Mouse (Mus musculus) lung, postnatal 25 days (tissue): Measurements from ENCODE around the gene Fam162a.
"Not testable (repeated sequence)": the region's sequence is repeated elsewhere in the genome, so short reads cannot be mapped to it uniquely, and the experiment has no call there.

ENCODE experiments used
- DNase-seq: peaks from one replicate; pipeline ENCODE4 v3.0.0; 2022; ENCODE audit warnings: low spot score

Fam162a gene

GRCm38 (mm10) chr16:36057933-36058475, 13.4 kb downstream of the Fam162a start:
- no peak for DNase-seq

DNA sequence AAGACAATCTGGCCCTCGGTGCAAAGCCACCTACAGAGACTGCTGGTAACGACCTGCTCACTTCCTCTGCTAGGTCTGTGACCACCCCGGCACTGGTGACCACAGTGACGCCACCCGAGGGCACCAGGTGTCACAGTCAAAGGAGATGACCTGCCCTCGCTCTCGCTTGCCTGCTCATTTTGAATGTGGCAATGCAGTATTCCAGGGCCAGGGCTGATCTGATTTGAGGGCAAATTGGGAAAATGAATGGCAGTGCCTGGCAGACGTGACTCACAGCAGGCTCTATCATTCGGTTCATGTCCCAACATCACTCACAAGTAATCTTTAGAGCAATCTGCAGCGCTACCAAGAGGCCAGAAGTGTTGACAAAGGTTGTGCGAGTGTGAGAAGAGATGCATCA, 15.0 kb downstream of the Fam162a start:
- no peak for DNase-seq

DNA sequence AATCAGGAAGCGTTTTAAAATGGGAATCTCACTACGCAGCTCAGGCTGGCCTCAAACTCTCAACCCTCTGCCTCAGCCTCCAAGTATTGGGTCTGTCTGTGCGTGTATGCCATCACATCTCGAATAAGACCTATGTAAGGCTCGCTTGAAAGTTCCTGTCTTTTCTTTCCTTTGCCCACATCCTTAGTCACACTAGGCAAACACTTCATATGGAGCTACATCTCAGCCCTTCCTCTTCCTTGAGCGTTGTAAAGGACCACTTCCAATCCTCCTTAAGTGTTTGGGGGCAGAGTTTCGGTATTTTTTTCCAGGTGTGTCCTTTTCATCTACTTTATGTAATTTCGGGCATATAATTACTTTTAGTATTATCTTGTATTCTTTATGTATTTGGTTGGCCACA, 16.5 kb downstream of the Fam162a start:
- DNase-seq, result no peak

DNA sequence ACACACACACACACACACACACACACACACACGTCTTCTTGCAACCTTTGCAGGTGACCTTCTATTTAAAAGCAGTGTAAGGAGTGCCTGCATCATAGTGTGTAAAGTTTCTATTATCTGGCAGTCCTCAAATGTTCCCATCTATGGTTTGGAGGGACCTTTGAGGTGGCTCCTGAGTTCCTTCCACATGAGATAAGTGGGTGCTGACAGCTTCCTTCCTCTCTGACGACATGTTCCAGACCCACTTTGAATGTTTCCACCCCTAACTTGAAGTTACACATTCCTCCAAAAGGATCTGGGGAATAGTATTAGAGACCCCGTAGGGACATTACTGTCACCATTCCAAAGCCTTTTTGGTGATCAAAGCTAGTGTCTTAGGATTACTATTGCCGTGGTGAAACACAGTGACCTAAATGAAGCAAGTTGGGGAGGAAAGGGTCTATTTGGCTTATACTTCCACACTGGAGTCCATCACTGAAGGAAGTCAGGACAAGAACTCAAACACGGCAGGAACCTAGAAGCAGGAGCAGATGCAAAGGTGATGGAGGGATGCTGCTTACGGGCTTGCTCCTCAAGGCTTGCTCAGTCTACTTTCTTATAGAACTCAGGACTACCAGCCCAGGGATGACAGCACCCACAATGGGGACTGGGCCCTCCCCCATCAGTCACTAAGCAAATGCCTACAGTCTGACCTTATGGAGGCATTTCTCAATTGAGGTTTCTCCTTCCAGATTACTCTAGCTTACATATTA, 17.7 kb downstream of the Fam162a start:
- DNase-seq, result no peak

DNA sequence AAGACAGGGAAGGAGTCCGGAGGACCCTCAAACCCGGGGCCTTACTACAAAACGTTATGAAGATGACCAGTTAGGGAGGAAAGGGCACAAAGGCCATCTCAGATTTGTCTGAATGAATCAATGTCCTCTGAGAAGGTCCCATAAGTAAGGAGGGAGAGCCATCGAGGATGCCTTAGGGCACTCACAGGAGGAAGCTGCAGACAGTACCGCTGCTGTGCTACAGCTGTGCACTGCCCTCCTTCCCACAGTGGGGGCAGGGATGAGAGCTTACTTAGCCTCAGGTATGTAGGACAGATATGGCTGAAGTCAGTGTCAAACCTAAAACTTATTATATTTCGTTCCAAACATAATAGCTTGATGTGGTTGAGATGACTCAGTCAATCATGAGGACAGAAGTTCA, 19.9 kb downstream of the Fam162a start:
- no peak for DNase-seq

DNA sequence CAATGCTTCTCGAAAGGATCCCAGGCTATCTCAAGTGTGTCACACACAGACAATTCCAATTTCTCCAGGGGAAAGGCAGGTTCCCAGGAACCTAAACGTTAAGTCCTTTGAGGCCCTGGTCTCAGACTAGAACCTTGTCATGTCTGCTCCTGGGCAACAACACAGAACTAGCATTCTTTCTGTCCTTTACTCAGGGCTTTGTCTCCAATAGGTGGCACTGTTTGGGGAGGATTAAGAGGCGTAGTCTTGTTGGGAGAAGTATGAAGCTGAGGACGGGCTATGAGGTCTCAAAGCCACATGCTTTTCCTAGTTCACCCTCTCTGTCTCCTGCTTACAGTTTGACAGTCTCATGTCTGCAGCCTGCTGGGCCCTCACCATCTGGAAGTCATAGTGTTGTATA, 23.9 kb downstream of the Fam162a start:
- no peak for DNase-seq

- no peak for DNase-seq
Observed at GRCm38 (mm10) chr16:36043964-36044363, 27.4 kb downstream of the Fam162a start.

DNA sequence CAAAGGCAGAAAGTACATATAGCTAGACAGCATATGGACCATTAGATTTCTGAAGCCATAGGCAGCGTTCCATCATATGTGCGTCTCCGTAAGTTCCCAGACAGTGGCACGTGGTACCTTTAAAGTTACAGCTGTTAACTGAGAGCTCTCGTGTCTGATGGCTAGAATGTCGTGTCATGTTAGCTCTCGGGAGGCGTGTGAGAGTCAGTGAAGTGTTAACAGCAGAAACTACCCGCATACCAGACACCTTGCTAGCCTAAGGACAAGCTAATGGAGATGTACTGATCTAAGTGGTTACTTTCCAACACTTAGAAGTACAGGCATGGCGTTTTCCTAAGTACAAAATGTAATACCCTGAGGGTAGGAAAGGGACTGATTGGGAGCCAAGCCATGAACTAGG, 28.3 kb downstream of the Fam162a start:
- DNase-seq, result no peak

DNA sequence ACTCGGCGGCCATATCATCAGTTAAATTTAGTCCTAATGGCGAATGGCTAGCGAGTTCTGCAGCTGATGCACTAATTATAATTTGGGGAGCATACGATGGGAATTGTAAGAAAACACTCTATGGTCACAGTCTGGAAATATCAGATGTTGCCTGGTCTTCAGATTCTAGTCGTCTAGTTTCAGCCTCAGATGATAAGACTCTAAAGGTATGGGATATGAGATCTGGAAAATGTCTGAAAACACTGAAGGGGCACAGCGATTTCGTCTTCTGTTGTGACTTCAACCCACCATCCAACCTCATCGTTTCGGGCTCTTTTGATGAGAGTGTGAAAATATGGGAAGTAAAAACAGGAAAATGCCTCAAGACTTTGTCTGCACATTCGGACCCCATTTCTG, 29.8 kb downstream of the Fam162a start:
- no peak for DNase-seq

DNA sequence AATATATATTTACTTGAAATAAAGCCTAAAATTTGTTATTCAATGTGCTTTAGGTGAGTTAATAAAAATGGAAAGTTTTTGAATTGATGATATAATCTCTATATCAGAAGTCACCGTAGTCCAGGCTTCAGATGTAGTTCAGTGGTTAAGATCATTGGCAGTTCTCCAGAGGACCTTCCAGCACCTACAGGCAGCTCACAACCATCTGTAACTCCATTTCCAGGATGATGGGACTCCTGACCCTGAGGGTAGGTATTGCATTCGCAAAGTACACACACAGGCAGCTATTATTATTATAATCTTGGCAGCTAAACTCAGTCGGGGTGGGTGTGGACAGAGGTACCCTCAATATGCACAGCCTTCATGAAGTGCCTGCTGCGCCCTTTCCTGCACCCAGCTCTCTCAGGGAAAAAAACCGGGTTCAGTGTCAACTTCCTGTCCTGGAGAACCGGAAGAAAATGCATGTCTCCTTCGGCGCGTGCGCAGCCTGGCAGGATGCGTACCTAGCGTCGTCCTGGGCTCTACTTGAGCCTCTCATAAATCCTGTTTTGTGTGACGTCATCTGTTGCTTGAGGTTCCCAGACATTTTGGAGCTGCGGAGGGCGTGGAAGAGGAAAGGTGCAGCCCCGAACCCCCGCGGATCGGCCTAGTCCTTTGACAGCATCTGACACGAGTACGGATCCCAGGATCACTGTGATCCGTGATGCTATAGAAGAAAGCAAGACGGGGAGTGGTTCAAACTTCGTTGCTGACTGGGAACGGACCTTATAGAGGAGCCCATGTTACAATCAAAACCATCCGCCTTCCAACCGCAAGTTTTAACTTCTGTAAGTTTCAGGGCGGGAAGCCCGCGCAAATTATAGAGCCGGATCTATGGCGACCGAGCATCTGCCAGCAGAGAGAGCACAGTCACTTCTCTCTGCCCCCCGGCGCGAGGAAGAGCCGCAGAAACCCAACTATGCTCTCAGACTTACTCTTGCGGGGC, 30.5 kb downstream of the Fam162a start, which contains the start of gene Wdr5b:
TSS of gene Wdr5b (plus strand) at position 551 of the 985 bp plus-strand sequence.
- DNase-seq, result peak; percentile 97

DNA sequence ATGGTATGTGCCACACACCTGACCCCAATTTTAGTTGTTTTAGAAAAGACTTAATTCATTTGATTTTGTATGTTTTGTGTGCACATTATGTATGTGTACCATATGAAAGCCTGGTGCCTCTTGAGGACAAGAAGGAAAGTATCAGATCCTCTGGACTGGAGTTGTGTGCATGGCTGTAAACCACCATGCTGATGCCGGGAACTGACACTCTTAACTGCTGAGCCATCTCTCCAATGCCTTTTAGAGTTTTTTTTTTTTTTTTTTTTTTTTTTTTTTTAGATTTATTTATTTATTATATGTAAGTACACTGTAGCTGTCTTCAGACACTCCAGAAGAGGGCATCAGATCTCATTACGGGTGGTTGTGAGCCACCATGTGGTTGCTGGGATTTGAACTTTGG, 43.3 kb downstream of the Fam162a start:
- DNase-seq, result not testable (repeated sequence)

DNA sequence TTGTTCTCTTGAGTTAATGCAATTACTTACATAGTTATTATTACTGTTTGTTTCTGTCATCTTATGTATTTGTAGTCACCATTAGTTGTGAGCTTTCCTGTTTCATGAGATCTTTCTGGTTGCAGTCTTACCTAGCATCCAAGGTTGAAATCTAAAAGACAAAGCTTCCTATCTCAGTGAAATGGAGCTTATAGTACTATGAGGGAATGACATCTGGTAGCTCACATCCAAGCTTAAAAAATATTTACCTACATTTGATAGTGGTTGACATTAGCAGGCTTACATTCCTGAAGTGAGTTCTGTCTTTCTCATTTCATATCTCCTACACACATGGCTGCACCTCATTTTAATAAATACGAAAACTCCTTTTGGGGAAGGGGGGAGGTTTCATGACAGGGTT, 55.1 kb downstream of the Fam162a start:
- DNase-seq, result no peak

GRCm38 (mm10) chr16:36008396-36008795, 63.0 kb downstream of the Fam162a start:
- DNase-seq, result no peak

DNA sequence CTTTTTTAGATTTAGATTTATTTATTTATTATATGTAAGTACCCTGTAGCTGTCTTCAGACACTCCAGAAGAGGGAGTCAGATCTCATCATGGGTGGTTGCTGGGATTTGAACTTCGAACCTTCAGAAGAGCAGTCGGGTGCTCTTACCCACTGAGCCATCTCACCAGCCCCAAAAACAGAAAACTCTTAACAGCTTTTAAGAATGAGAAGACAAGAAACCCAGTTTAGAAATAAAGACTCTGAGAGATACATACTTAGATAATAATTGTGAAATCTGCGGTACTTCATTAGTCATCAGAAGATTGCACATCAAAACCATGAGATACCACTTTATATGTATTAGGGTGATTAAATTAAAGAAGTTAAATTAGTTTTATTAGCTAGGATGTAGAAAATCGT, 72.5 kb downstream of the Fam162a start:
- not testable (repeated sequence) for DNase-seq
